Mouse (Mus musculus): Measurements from ENCODE around the gene Fadd.

DNA sequence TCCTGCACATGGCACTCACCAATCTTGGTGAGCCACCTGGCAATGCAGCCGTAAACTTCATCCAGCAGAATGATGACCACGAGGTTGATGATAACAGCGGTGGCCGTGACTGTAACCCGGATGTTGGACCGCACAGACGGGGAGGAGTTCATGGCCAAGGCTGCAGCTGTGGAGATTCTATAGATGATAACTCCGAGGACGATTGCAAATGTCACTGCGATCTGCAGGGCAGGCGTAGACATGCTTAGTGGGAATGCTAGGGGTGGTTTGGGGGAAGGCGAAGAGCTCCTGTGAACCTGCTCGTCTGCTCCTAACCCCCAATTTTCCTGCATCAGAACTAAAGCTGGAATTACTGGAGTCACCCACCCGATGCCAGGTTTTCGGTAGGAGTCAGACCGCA is 29.3 kb upstream of the Fadd start:
- TF ChIP-seq POLR2A (IDR thresholded peaks at IDR 0.05; ENCODE audit: low read depth, low read length) (no peak), CTCF (conservative IDR thresholded peaks at IDR 0.05; ENCODE audit: insufficient read depth, insufficient read length, low read depth, low read length) (no peak)
